Mouse (Mus musculus) stomach, postnatal 0 days (tissue): ENCODE data around the gene Olfr617. TPM values are rescaled to one million over a fixed set of nuclear protein-coding genes. Genes with fewer than 3 reads are reported as not detected.
"Not testable (repeated sequence)": the region's sequence is repeated elsewhere in the genome, so short reads cannot be mapped to it uniquely, and the experiment has no call there.

ENCODE experiments used
- ATAC-seq: fragments of 200-750 bp; cut with Nextera tagmentation; 2 replicates; pipeline ENCODE4 v1.8.0; 2017; ENCODE audit not compliant: low FRiP score, low TSS enrichment
- DNase-seq: peaks from one replicate; pipeline ENCODE4 v3.0.0-alpha.2; 2016; ENCODE audit warnings: low spot score
- H3K27ac ChIP-seq: fragments of 300-500 bp; sonication (generic); replicated peaks from 2 replicates; pipeline ENCODE4 v1.5.1; 2014; ENCODE audit warnings: mild to moderate bottlenecking, control low read depth
- H3K27me3 ChIP-seq: fragments of 300-500 bp; sonication (generic); 2 replicates; pipeline ENCODE4 v1.6.1; 2014; ENCODE audit warnings: low read length; ENCODE audit not compliant: control insufficient read depth, insufficient read depth
- H3K36me3 ChIP-seq: fragments of 300-500 bp; sonication (generic); 2 replicates; pipeline ENCODE4 v1.6.1; 2014; ENCODE audit warnings: low read length, mixed read lengths; ENCODE audit not compliant: control insufficient read depth, insufficient read depth
- H3K4me1 ChIP-seq: fragments of 300-500 bp; sonication (generic); replicated peaks from 2 replicates; pipeline ENCODE4 v1.6.1; 2014; ENCODE audit warnings: antibody characterized with exemption; ENCODE audit not compliant: control insufficient read depth, insufficient read depth
- H3K4me2 ChIP-seq: fragments of 300-500 bp; sonication (generic); replicated peaks from 2 replicates; pipeline ENCODE4 v1.6.1; 2014; ENCODE audit warnings: low read depth, mild to moderate bottlenecking, control low read depth, moderate library complexity
- H3K4me3 ChIP-seq: fragments of 300-500 bp; sonication (generic); 2 replicates; pipeline ENCODE4 v1.5.1; 2014; ENCODE audit warnings: low read depth, low read length, control low read depth
- H3K9ac ChIP-seq: fragments of 300-500 bp; sonication (generic); 2 replicates; pipeline ENCODE4 v1.6.1; 2014; ENCODE audit warnings: mild to moderate bottlenecking, low read length, control low read depth, mixed read lengths
- H3K9me3 ChIP-seq: fragments of 300-500 bp; sonication (generic); 2 replicates; pipeline ENCODE4 v1.6.1; 2016; ENCODE audit warnings: low read length; ENCODE audit not compliant: control insufficient read depth
- CTCF ChIP-seq: IDR thresholded peaks from 2 replicates; pipeline ENCODE4 v1.5.1; 2016; ENCODE audit warnings: antibody characterized with exemption, low read depth, mild to moderate bottlenecking, moderate library complexity
- EP300 ChIP-seq: optimal IDR thresholded peaks from 2 replicates; pipeline ENCODE3; 2016; ENCODE audit warnings: antibody characterized with exemption
- whole genome bisulfite sequencing: fragments of 180-500 bp; shearing (Covaris S2); extraction: QIAGEN DNeasy Blood & Tissue Kit; methylation state at CpG from one replicate; pipeline ENCODE4 v1.1.7; 2014; 5-methylcytosine and 5-hydroxymethylcytosine counted together
- polyA plus RNA-seq: library from polyadenylated mRNA; unstranded; fragments of >200 nt; fragmentation: Nextera tagmentation; extraction: Ambion mirVana; gene quantifications from 2 replicates; pipeline ENCODE4 v1.2.1, GENCODE M21; 2015

Olfr617 gene
- polyA plus RNA-seq, result not detected in 2 replicates

- no peaks in the 10 kb centered on the region for H3K36me3 ChIP-seq
- DNase-seq, result no peak
- no peak within 1 kb of the TSS for H3K9ac ChIP-seq
- H3K4me3 ChIP-seq, result no peak within 1 kb of the TSS
- TF ChIP-seq CTCF (no peak), EP300 (no peak)
- 91% methylated on average over 1 of the region's 1 CpGs for WGBS
- no peaks in the 10 kb centered on the region for H3K27me3 ChIP-seq
- no peaks in the 10 kb centered on the region for H3K4me1 ChIP-seq
- no peaks in the 10 kb centered on the region for H3K9me3 ChIP-seq
- H3K4me2 ChIP-seq, result no peak within 1 kb of the TSS
- no peak for ATAC-seq
- no peak within 1 kb of the TSS for H3K27ac ChIP-seq
Measured at GRCm38 (mm10) chr7:103572761-103573160, at the start of gene Olfr617. Olfr617 (plus strand) TSS chr7:103573061.

DNA sequence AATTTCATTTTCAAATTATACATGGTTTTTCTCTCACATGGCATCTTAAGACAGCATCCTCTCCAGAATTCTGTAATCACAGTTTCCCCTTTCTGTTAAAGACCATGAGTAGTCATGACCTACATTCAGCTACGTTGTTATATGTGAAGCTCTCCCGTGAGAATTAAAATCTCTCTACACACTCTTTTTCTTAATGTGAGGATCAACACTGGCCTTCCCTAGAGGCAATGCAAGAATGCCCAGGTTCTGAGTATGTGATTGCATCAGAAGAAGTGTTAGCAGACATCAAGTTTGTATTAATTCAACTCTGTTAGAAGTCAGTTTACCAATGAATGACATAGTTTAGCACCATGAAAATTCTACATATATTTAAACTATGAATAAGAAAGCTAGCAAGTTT, 30.2 kb upstream of the Olfr617 start, which contains the start of gene Olfr612:
Gene Olfr612, minus strand, starts transcription at position 101 of the 400 bp plus-strand sequence.
- H3K9ac ChIP-seq, H3K27me3 ChIP-seq, H3K9me3 ChIP-seq, H3K4me2 ChIP-seq, H3K4me3 ChIP-seq, H3K4me1 ChIP-seq, H3K36me3 ChIP-seq, DNase-seq, H3K27ac ChIP-seq, ATAC-seq: not testable (repeated sequence)
- 78% methylated on average over 2 of the region's 2 CpGs for WGBS

GRCm38 (mm10) chr7:103547774-103548173, 25.1 kb upstream of the Olfr617 start, which contains the start of gene Olfr613:
Olfr613 (plus strand) TSS chr7:103548074.
- no peaks in the 10 kb centered on the region for H3K27me3 ChIP-seq
- H3K9ac ChIP-seq, result no peak within 1 kb of the TSS
- H3K9me3 ChIP-seq, result no peaks in the 10 kb centered on the region
- WGBS, result 55% methylated on average over 2 of the region's 2 CpGs
- no peak within 1 kb of the TSS for H3K27ac ChIP-seq
- no peak for DNase-seq
- H3K36me3 ChIP-seq, result no peaks in the 10 kb centered on the region
- H3K4me1 ChIP-seq, result no peaks in the 10 kb centered on the region
- no peak for ATAC-seq
- TF ChIP-seq EP300, result no peak
- TF ChIP-seq CTCF, result no peak
- H3K4me2 ChIP-seq, result no peak within 1 kb of the TSS
- H3K4me3 ChIP-seq, result no peak within 1 kb of the TSS

DNA sequence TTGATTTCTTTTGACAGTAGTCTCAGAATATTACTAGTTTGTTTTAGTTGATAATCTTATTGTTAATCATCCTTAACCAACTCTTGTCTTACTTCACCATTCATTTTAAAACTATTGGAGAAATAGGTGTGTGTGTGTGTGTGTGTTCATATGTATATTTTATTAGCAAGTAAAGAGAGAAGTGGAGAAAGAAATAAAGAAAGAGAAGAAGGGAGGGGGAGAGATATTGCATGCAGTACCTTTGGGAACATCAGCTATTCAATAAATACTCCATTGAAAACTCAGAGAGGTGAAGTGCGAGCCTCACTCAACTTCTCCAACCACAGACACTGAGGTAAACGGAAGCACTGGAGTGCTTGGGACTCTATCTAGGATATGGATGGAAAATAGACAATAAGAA, 17.1 kb upstream of the Olfr617 start, which contains the start of gene Olfr615:
Gene Olfr615, plus strand, starts transcription at position 301 of the 400 bp plus-strand sequence.
- H3K27me3 ChIP-seq, result no peaks in the 10 kb centered on the region
- no peak for TF ChIP-seq EP300
- H3K9ac ChIP-seq, result no peak within 1 kb of the TSS
- H3K4me1 ChIP-seq, result no peaks in the 10 kb centered on the region
- no peaks in the 10 kb centered on the region for H3K9me3 ChIP-seq
- no peak within 1 kb of the TSS for H3K27ac ChIP-seq
- ATAC-seq, result no peak
- no peak within 1 kb of the TSS for H3K4me2 ChIP-seq
- no peak for DNase-seq
- H3K4me3 ChIP-seq, result no peak within 1 kb of the TSS
- 66% methylated on average over 2 of the region's 2 CpGs for WGBS
- no peaks in the 10 kb centered on the region for H3K36me3 ChIP-seq

DNA sequence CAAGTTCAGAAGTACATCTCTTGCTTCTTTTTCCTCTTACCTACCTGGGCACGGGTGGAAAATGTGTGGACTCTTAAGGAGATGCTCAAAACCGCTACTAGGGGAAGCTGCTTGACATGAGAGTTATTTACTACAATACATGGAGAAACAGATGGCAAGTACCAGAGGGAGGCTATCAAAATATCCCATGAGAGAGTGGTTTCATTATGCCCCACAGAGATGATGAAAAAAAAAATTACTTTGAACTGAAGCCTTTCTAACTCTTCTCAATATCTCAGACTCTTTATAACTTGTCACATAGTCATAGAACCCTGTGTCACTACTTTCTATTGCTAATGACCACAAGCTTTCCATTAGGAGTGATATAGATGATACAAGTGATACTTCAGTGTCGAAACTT, 3.8 kb upstream of the Olfr617 start, which contains the start of gene Olfr616:
Gene Olfr616, minus strand, starts transcription at position 101 of the 400 bp plus-strand sequence.
- no peaks in the 10 kb centered on the region for H3K4me1 ChIP-seq
- H3K4me3 ChIP-seq, result no peak within 1 kb of the TSS
- no peak within 1 kb of the TSS for H3K27ac ChIP-seq
- no peaks in the 10 kb centered on the region for H3K27me3 ChIP-seq
- H3K9me3 ChIP-seq, result no peaks in the 10 kb centered on the region
- no peak within 1 kb of the TSS for H3K4me2 ChIP-seq
- H3K9ac ChIP-seq, result no peak within 1 kb of the TSS
- ATAC-seq (no peak), DNase-seq (no peak)
- WGBS, result 80% methylated on average over 3 of the region's 3 CpGs
- no peaks in the 10 kb centered on the region for H3K36me3 ChIP-seq
- no peak for TF ChIP-seq EP300
- no peak for TF ChIP-seq CTCF

DNA sequence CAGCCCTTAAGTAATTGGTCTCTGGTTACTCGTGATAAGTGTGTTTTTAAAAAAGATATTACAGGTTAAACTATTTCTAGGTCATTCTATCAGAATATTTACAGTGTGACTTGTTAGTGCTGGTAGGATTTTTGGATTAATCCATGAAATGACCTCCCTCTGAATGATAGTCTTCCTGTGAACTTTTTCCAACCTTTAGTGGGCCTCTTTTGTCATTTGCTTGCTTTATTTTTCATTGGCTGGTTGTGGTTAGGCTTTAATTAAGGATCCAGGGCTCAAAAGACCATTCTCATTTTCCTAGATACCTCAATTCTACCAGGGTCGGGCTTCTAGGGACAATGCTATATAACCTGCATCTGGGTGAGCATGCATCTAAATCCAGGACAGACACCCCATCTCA, 16.9 kb downstream of the Olfr617 start, which contains the start of gene Olfr618:
Gene Olfr618, plus strand, starts transcription at position 301 of the 400 bp plus-strand sequence.
- Histone ChIP-seq H3K27ac (no peak within 1 kb of the TSS), H3K9me3 (no peaks in the 10 kb centered on the region), H3K27me3 (no peaks in the 10 kb centered on the region), H3K4me1 (no peaks in the 10 kb centered on the region), H3K4me2 (no peak within 1 kb of the TSS), H3K36me3 (no peaks in the 10 kb centered on the region), H3K9ac (no peak within 1 kb of the TSS), H3K4me3 (no peak within 1 kb of the TSS)
- ATAC-seq (no peak), DNase-seq (no peak)
- WGBS, result 54% methylated on average over 2 of the region's 2 CpGs
- no peak for TF ChIP-seq CTCF
- TF ChIP-seq EP300, result no peak
